Comparison of ENCODE assay signal across 10 mouse cellular contexts in the genomic region with DNA sequence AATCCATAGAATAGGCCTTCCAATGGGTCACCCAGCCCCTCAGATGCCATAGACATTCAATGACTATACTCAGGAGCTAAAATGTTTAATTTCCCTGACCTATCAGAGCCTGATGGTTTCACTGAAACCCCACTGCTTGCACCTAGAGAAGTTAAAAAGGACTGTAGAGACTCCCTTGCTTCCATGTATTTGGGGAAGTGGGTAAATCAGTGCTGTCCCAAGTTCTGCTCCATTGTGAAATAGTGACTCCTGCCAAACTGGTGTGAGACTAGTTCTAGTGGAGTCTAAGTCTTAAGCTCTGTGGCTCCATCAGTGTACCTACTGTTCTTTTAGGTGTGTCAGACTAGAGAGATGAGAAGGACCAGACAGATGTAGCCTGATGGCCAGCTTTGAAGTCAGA.
"Had no signal": no experiment of that assay in that cellular context is flagged by ENCODE, and none has a peak within 500 bp of the region (broad histone marks: within the 10 kb centered on the region; RNA-seq: fewer than 3 reads in every experiment).

No protein-coding gene starts in this region.

- ATAC-seq: intestine, embryonic 16.5 days; lung, postnatal 0 days had no signal

- H3K9me3 ChIP-seq: liver, embryonic 13.5 days; stomach, embryonic 15.5 days had no signal

- DNase-seq: kidney, adult 18-20 months; liver, embryonic 13.5 days; spleen, adult 18-20 months; thymus, postnatal 25 days had no signal

- H3K27ac ChIP-seq: liver, embryonic 13.5 days; macrophage; stomach, embryonic 15.5 days had no signal

- H3K4me3 ChIP-seq: liver, embryonic 13.5 days; stomach, embryonic 15.5 days had no signal

- H3K27me3 ChIP-seq: liver, embryonic 13.5 days; stomach, embryonic 15.5 days had no signal

- H3K36me3 ChIP-seq: liver, embryonic 13.5 days; stomach, embryonic 15.5 days had no signal

- H3K9ac ChIP-seq: liver, embryonic 13.5 days; lung, embryonic 14.5 days; stomach, embryonic 15.5 days had no signal

- H3K4me1 ChIP-seq: liver, embryonic 13.5 days; stomach, embryonic 15.5 days had no signal

- H3K4me2 ChIP-seq: liver, embryonic 13.5 days; lung, embryonic 14.5 days; midbrain, embryonic 11.5 days; stomach, embryonic 15.5 days had no signal
